Mouse (Mus musculus): ENCODE measurements at regions not wholly inside any gene's neighbourhood (a gene's known extent, or its start where the extent isn't known, plus 50 kb on each side); places are given as distances from the start of the nearest gene placed in this dataset.

- H3K27ac ChIP-seq (replicated peaks; ENCODE audit: low read depth, low read length), result no peak overlapping the region
- no peak overlapping the region for H3K9ac ChIP-seq (ENCODE audit: low read length)
- no peaks in the 10 kb centered on the region for H3K9me3 ChIP-seq (ENCODE audit: control insufficient read depth, low read length)
- DNase-seq (ENCODE audit: low spot score) (no peak), ATAC-seq (ENCODE audit: insufficient number of reproducible peaks, low FRiP score, low TSS enrichment, low read depth) (no peak)
- no peaks in the 10 kb centered on the region for H3K27me3 ChIP-seq (ENCODE audit: control insufficient read depth, insufficient read depth, low read length)
- H3K36me3 ChIP-seq (ENCODE audit: control insufficient read depth, insufficient read depth, low read length), result no peaks in the 10 kb centered on the region
- no peak overlapping the region for H3K4me2 ChIP-seq (ENCODE audit: low read depth, severe bottlenecking)
- H3K4me3 ChIP-seq (ENCODE audit: low read depth, low read length), result no peak overlapping the region
- WGBS, result 81% methylated on average over 9 of the region's 9 CpGs
- no peaks in the 10 kb centered on the region for H3K4me1 ChIP-seq (ENCODE audit: control insufficient read depth, insufficient read depth, low read length)
Measured at GRCm38 (mm10) chr16:57863206-57863860, 108.8 kb upstream of the Col8a1 start.

- H3K4me3 ChIP-seq (ENCODE audit: low read depth, low read length), result no peak overlapping the region
- H3K27me3 ChIP-seq (ENCODE audit: control insufficient read depth, insufficient read depth, low read length), result no peaks in the 10 kb centered on the region
- no peak overlapping the region for H3K9ac ChIP-seq (ENCODE audit: low read length)
- 94% methylated on average over 4 of the region's 4 CpGs for WGBS
- no peak overlapping the region for H3K4me2 ChIP-seq (ENCODE audit: low read depth, severe bottlenecking)
- no peaks in the 10 kb centered on the region for H3K36me3 ChIP-seq (ENCODE audit: control insufficient read depth, insufficient read depth, low read length)
- ATAC-seq (ENCODE audit: insufficient number of reproducible peaks, low FRiP score, low TSS enrichment, low read depth), result no peak
- H3K27ac ChIP-seq (replicated peaks; ENCODE audit: low read depth, low read length), result no peak overlapping the region
- H3K9me3 ChIP-seq (ENCODE audit: control insufficient read depth, low read length), result no peaks in the 10 kb centered on the region
- no peaks in the 10 kb centered on the region for H3K4me1 ChIP-seq (ENCODE audit: control insufficient read depth, insufficient read depth, low read length)
- no peak for DNase-seq (ENCODE audit: low spot score)
Measured at GRCm38 (mm10) chr16:57876857-57877256, 122.3 kb upstream of the Col8a1 start.

GRCm38 (mm10) chr16:57881575-57882094, 127.1 kb upstream of the Col8a1 start:
- Histone ChIP-seq H3K9me3 (ENCODE audit: control insufficient read depth, low read length) (no peaks in the 10 kb centered on the region), H3K9ac (ENCODE audit: low read length) (no peak overlapping the region), H3K4me2 (ENCODE audit: low read depth, severe bottlenecking) (no peak overlapping the region), H3K36me3 (ENCODE audit: control insufficient read depth, insufficient read depth, low read length) (no peaks in the 10 kb centered on the region), H3K4me3 (ENCODE audit: low read depth, low read length) (no peak overlapping the region), H3K27me3 (ENCODE audit: control insufficient read depth, insufficient read depth, low read length) (no peaks in the 10 kb centered on the region), H3K4me1 (ENCODE audit: control insufficient read depth, insufficient read depth, low read length) (no peaks in the 10 kb centered on the region), H3K27ac (replicated peaks; ENCODE audit: low read depth, low read length) (no peak overlapping the region)
- no peak for DNase-seq (ENCODE audit: low spot score)
- 64% methylated on average over 8 of the region's 8 CpGs for WGBS
- no peak for ATAC-seq (ENCODE audit: insufficient number of reproducible peaks, low FRiP score, low TSS enrichment, low read depth)

GRCm38 (mm10) chr16:57888138-57888537, 133.6 kb upstream of the Col8a1 start:
- no peak for DNase-seq (ENCODE audit: low spot score)
- Histone ChIP-seq H3K27me3 (ENCODE audit: control insufficient read depth, insufficient read depth, low read length) (no peaks in the 10 kb centered on the region), H3K4me2 (ENCODE audit: low read depth, severe bottlenecking) (no peak overlapping the region), H3K9ac (ENCODE audit: low read length) (no peak overlapping the region), H3K4me1 (ENCODE audit: control insufficient read depth, insufficient read depth, low read length) (no peaks in the 10 kb centered on the region), H3K36me3 (ENCODE audit: control insufficient read depth, insufficient read depth, low read length) (no peaks in the 10 kb centered on the region), H3K9me3 (ENCODE audit: control insufficient read depth, low read length) (no peaks in the 10 kb centered on the region), H3K27ac (replicated peaks; ENCODE audit: low read depth, low read length) (no peak overlapping the region), H3K4me3 (ENCODE audit: low read depth, low read length) (no peak overlapping the region)
- 80% methylated on average over 2 of the region's 2 CpGs for WGBS
- no peak for ATAC-seq (ENCODE audit: insufficient number of reproducible peaks, low FRiP score, low TSS enrichment, low read depth)

- Histone ChIP-seq H3K27me3 (ENCODE audit: control insufficient read depth, insufficient read depth, low read length) (no peaks in the 10 kb centered on the region), H3K4me3 (ENCODE audit: low read depth, low read length) (no peak overlapping the region), H3K9ac (ENCODE audit: low read length) (no peak overlapping the region), H3K9me3 (ENCODE audit: control insufficient read depth, low read length) (no peaks in the 10 kb centered on the region), H3K4me1 (ENCODE audit: control insufficient read depth, insufficient read depth, low read length) (no peaks in the 10 kb centered on the region), H3K36me3 (ENCODE audit: control insufficient read depth, insufficient read depth, low read length) (no peaks in the 10 kb centered on the region), H3K4me2 (ENCODE audit: low read depth, severe bottlenecking) (no peak overlapping the region), H3K27ac (replicated peaks; ENCODE audit: low read depth, low read length) (no peak overlapping the region)
- ATAC-seq (ENCODE audit: insufficient number of reproducible peaks, low FRiP score, low TSS enrichment, low read depth) (no peak), DNase-seq (ENCODE audit: low spot score) (no peak)
- WGBS, result 87% methylated on average over 2 of the region's 2 CpGs
Measured at GRCm38 (mm10) chr16:57888553-57888952, 134.0 kb upstream of the Col8a1 start.

- Histone ChIP-seq H3K9ac (ENCODE audit: low read length) (no peak overlapping the region), H3K36me3 (ENCODE audit: control insufficient read depth, insufficient read depth, low read length) (no peaks in the 10 kb centered on the region), H3K27ac (replicated peaks; ENCODE audit: low read depth, low read length) (no peak overlapping the region), H3K4me2 (ENCODE audit: low read depth, severe bottlenecking) (no peak overlapping the region), H3K27me3 (ENCODE audit: control insufficient read depth, insufficient read depth, low read length) (no peaks in the 10 kb centered on the region), H3K9me3 (ENCODE audit: control insufficient read depth, low read length) (no peaks in the 10 kb centered on the region), H3K4me3 (ENCODE audit: low read depth, low read length) (no peak overlapping the region), H3K4me1 (ENCODE audit: control insufficient read depth, insufficient read depth, low read length) (no peaks in the 10 kb centered on the region)
- DNase-seq (ENCODE audit: low spot score) (no peak), ATAC-seq (ENCODE audit: insufficient number of reproducible peaks, low FRiP score, low TSS enrichment, low read depth) (no peak)
- 85% methylated on average over 5 of the region's 5 CpGs for WGBS
Measured at GRCm38 (mm10) chr16:57890135-57890534, 135.6 kb upstream of the Col8a1 start.

- no peaks in the 10 kb centered on the region for H3K27me3 ChIP-seq (ENCODE audit: control insufficient read depth, insufficient read depth, low read length)
- no peak overlapping the region for H3K9ac ChIP-seq (ENCODE audit: low read length)
- no peak for ATAC-seq (ENCODE audit: insufficient number of reproducible peaks, low FRiP score, low TSS enrichment, low read depth)
- H3K4me3 ChIP-seq (ENCODE audit: low read depth, low read length), result no peak overlapping the region
- no peak overlapping the region for H3K4me2 ChIP-seq (ENCODE audit: low read depth, severe bottlenecking)
- DNase-seq (ENCODE audit: low spot score), result no peak
- no peaks in the 10 kb centered on the region for H3K4me1 ChIP-seq (ENCODE audit: control insufficient read depth, insufficient read depth, low read length)
- no peaks in the 10 kb centered on the region for H3K36me3 ChIP-seq (ENCODE audit: control insufficient read depth, insufficient read depth, low read length)
- no peak overlapping the region for H3K27ac ChIP-seq (replicated peaks; ENCODE audit: low read depth, low read length)
- 81% methylated on average over 2 of the region's 2 CpGs for WGBS
- H3K9me3 ChIP-seq (ENCODE audit: control insufficient read depth, low read length), result no peaks in the 10 kb centered on the region
Measured at GRCm38 (mm10) chr16:57893111-57893510, 138.6 kb upstream of the Col8a1 start.

GRCm38 (mm10) chr16:57893698-57894352, 139.3 kb upstream of the Col8a1 start:
- Histone ChIP-seq H3K9ac (ENCODE audit: low read length) (no peak overlapping the region), H3K36me3 (ENCODE audit: control insufficient read depth, insufficient read depth, low read length) (no peaks in the 10 kb centered on the region), H3K27me3 (ENCODE audit: control insufficient read depth, insufficient read depth, low read length) (no peaks in the 10 kb centered on the region), H3K4me1 (ENCODE audit: control insufficient read depth, insufficient read depth, low read length) (no peaks in the 10 kb centered on the region), H3K4me2 (ENCODE audit: low read depth, severe bottlenecking) (no peak overlapping the region), H3K9me3 (ENCODE audit: control insufficient read depth, low read length) (no peaks in the 10 kb centered on the region), H3K27ac (replicated peaks; ENCODE audit: low read depth, low read length) (no peak overlapping the region), H3K4me3 (ENCODE audit: low read depth, low read length) (no peak overlapping the region)
- ATAC-seq (ENCODE audit: insufficient number of reproducible peaks, low FRiP score, low TSS enrichment, low read depth), result no peak
- DNase-seq (ENCODE audit: low spot score), result no peak
- WGBS, result 85% methylated on average over 5 of the region's 5 CpGs
